Mouse (Mus musculus) mature B cell (primary cell): Measurements from ENCODE around the gene Zmynd8.
"Not testable (repeated sequence)": the region's sequence is repeated elsewhere in the genome, so short reads cannot be mapped to it uniquely, and the experiment has no call there.

Experiments used
- in situ Hi-C: fragments of 300-500 bp; cut with MboI; formaldehyde crosslinking; loops from 2 replicates; pipeline ENCODE4 v1.14.3; 2019

Zmynd8 gene

GRCm38 (mm10) chr2:165808179-165808975, 90.4 kb downstream of the Zmynd8 start:
- in situ Hi-C loops = no loop called here

GRCm38 (mm10) chr2:165800174-165800573, 98.6 kb downstream of the Zmynd8 start:
- in situ Hi-C loops = not testable (repeated sequence)

GRCm38 (mm10) chr2:165797876-165798275, 100.9 kb downstream of the Zmynd8 start:
- in situ Hi-C loops = no loop called here

- in situ Hi-C loops = no loop called here
Measured at GRCm38 (mm10) chr2:165793283-165793638, 105.6 kb downstream of the Zmynd8 start.

GRCm38 (mm10) chr2:165792431-165793282, 106.2 kb downstream of the Zmynd8 start:
- in situ Hi-C loops = no loop called here

- in situ Hi-C loops = no loop called here
Measured at GRCm38 (mm10) chr2:165791657-165792056, 107.2 kb downstream of the Zmynd8 start.

GRCm38 (mm10) chr2:165791026-165791425, 107.8 kb downstream of the Zmynd8 start:
- in situ Hi-C loops = no loop called here

GRCm38 (mm10) chr2:165789667-165790066, 109.1 kb downstream of the Zmynd8 start:
- in situ Hi-C loops = no loop called here

GRCm38 (mm10) chr2:165788796-165789195, 110.0 kb downstream of the Zmynd8 start:
- in situ Hi-C loops = no loop called here

- in situ Hi-C loops = no loop called here
Measured at GRCm38 (mm10) chr2:165788005-165788404, 110.8 kb downstream of the Zmynd8 start.

GRCm38 (mm10) chr2:165786467-165786866, 112.3 kb downstream of the Zmynd8 start:
- in situ Hi-C loops = no loop called here

GRCm38 (mm10) chr2:165785312-165786036, 113.3 kb downstream of the Zmynd8 start:
- in situ Hi-C loops = no loop called here

GRCm38 (mm10) chr2:165782324-165782723, 116.5 kb downstream of the Zmynd8 start:
- in situ Hi-C loops = no loop called here

- in situ Hi-C loops = no loop called here
Measured at GRCm38 (mm10) chr2:165778927-165779326, 119.9 kb downstream of the Zmynd8 start.

- in situ Hi-C loops = no loop called here
Measured at GRCm38 (mm10) chr2:165769375-165769948, 129.4 kb downstream of the Zmynd8 start.

- in situ Hi-C loops = no loop called here
Measured at GRCm38 (mm10) chr2:165768805-165769358, 129.9 kb downstream of the Zmynd8 start.

- in situ Hi-C loops = no loop called here
Measured at GRCm38 (mm10) chr2:165759421-165759985, 139.3 kb downstream of the Zmynd8 start.

GRCm38 (mm10) chr2:165758534-165758933, 140.3 kb downstream of the Zmynd8 start:
- in situ Hi-C loops = no loop called here

- in situ Hi-C loops = no loop called here
Measured at GRCm38 (mm10) chr2:165757799-165758198, 141.0 kb downstream of the Zmynd8 start.

GRCm38 (mm10) chr2:165752704-165753103, 146.1 kb downstream of the Zmynd8 start:
- in situ Hi-C loops = no loop called here

- in situ Hi-C loops = no loop called here
Measured at GRCm38 (mm10) chr2:165751068-165751467, 147.7 kb downstream of the Zmynd8 start.
